Mouse (Mus musculus) ovary, postnatal 10 days (tissue): ENCODE measurements around the gene Snx14.
"Not testable (repeated sequence)": the region's sequence is repeated elsewhere in the genome, so short reads cannot be mapped to it uniquely, and the experiment has no call there.

Source experiments
- DNase-seq: peaks from one replicate; pipeline ENCODE4 v3.0.0; 2022; ENCODE audit warnings: low spot score

Gene Snx14

DNA sequence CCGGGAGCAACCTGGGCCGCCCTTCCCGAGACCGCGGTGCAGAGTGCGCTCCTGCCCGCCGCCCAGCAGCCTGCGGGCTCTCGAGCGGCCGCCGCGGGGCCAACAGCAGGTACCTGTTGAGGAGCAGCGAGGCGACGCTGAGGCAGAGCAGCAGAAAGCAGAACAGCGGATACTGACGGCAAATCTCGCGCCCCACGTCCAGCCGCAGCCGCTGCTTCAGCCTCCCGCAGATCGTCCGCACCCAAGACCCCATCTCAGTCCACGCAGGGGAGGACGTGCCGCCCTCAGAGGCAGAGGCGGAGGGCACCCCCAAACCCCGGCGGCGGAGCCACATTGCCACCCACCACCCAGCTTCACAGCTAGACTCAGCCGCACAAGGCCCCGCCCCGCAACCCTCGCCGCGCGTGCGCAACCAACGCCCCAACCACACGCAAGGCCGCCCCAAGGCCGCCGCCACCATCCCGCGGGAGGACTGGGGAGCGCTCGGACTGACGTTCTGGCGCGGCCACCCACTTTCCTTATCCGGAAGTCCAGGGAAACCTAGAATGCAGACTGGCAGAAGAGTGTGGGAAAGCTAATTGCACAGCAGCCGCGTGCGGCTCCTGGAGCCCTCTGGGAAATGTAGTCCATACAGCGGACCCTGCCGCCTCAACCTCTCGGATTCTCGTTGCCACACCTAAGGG is at the start of gene Snx14:
TSS of gene Snx14 (minus strand) at position 404 of the 683 bp plus-strand sequence.
- peak; percentile 94 for DNase-seq

DNA sequence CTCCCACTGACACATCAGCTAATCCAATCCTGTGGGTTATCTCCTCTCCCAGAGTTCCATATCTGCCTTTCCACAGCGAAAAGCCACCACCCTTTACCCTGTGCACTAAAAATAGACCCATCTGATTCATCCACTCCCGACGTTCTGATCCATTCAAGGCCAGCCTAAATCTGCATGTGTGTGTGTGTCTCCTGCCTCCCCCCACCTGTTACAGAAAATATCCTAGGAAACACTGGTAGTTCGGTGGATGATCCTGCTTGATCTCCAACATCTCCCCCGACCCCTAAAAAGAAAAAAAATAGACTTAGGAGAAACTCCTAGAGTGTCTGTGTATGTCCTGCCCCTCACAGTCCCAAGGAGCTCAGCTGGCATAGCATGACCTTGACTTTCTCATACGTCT is 45.8 kb upstream of the Snx14 start:
- no peak for DNase-seq

DNA sequence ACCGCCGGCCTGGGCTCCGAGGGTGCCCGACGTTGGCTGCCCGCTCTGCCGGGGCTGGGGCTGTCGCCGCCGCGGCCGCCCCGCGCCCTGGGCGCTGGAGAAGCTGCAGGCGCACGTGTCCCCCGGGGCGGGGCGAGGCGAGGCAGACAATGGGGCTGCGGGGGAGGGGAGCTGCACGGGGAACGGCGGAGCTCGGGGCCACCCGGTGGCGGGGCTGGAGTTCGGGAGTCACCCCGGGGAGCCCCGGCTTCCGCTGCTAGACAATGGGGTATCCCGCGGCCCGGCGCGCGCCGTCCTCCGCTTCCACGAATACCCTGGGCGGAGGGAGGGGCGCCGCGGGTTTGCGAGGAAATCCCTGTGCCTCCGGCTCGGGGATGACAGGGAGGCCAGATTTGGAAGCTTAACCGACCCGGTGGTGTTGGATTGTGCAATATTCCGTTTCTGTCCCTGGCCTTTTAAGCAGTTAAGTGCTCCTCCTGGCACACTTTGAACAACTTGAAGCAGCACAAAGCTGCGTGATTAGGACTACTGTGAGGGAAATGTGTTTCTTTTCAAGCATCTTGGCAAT is 44.2 kb upstream of the Snx14 start:
- DNase-seq, result peak; percentile 75

DNA sequence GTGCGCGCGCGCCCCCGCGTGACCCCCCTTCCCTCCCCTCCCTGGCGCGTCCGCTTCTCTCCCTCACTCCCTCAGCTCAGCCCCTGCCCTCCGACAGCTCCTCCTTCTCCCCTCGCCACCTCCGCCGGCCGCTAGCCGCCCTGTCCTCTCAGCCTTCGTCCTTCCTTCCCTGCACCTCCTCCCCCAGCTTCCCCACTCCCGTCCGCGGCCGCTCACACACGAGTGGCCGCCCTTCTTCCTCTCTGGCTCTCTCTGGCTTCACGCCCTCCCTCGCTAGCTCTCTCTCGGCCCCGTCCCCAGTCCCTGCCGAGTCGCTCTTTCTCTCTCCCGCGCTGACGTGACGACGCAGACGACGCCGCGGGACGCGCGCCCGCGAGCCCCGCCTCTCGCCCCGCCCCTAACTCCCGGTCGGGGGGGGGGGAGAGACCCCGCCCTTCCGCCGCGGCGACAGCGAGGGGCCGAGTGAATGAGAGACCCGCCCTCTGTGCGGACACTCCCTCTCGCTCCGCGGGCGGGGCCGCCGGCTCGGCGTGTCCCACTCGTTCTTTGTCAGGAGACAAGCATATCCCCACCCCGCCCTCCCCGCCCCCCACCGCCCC is 43.6 kb upstream of the Snx14 start, which contains the start of gene Syncrip:
TSS of gene Syncrip (minus strand) at position 345 of the 599 bp plus-strand sequence.
- peak; percentile 78 for DNase-seq

DNA sequence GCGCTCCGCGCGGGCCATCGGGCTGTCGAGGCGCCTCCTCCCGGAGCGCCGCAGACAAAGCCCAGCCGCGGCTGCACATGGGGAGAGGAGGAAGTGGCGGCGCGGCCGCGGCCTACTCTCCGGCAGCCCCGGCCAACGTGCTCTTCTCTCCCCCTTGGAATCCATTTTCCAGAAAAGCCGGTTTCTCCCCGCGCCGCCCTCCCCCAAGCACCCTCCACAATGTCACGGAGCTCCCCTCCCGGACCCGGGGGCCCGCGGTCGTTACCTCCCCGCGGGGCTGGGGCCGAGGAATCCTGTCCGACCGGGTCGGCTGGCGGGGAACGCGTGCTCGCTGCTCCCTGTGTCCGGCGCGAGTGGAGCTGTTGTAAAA is 43.0 kb upstream of the Snx14 start:
- peak; percentile 38 for DNase-seq

DNA sequence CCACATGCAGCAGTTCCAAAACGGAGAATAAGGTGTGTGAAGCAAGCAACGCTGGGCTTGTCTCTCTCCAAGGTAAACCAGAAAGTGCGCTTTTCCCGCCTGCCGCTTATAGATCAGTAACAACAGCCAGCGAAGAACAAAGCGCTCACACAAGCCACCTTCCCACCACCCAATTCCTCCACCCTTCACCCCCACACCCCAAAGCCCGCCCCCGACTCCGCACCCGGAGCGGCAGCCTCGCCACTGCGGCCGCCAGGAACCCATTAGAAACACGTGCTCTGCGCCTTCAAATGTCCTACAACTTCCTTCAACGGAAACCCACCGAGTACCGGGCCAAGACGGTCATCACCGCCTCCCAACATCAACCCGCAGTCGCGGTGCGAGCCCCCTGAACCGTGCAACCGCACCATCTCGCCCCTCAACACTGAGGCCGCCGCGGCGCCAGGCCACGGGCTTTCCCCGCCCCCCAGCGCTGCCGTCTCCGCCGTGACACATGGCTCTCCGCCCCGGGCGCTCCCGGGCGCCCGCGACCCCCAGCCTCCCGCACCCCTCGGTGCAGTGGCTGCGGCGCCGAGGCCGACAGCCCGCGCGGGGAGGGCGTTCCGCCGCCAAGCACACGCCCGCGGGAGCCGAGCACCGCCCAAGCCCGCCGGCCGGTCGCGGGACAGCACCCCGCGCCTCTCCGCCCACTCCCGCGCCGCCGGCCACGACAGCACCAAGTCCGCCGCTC is 42.5 kb upstream of the Snx14 start:
- DNase-seq, result peak; percentile 15

DNA sequence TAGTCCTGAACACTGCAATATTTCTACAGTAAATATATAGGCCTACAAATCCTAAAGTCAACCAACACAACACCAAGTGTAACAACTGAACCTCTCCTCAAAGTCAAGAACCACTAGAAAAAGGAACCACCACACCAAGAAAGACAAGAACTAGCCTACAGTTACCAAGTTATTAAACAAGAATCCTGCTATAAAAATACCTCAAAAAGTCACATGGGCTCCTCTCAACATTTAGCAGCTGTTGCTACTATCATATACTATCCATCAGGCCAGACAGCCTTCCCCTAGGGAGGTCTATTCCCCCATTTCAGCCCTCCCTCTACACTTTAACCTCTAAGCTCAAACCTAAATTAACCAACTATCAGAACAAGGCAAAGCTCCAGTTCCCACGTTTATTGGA is 41.4 kb upstream of the Snx14 start:
- DNase-seq, result no peak

DNA sequence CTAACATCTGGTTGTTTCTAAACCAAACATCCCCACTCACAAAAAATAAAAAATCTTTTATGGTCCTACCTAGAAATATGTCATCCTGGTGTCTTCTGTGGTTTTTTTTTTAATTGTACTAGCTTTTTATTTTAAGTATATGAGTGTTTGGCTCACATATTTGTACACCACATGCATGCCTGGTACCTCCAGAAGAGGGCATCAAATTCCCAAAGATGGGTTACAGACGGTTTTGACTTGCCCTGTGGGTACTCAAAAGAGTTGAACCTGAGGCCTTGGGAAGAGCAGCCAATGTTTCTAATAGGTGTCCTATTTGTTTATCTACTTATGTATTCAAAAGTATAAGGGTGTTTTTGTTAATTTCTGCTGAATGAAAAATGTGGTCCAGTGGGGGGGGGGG is 37.4 kb upstream of the Snx14 start:
- DNase-seq, result no peak

DNA sequence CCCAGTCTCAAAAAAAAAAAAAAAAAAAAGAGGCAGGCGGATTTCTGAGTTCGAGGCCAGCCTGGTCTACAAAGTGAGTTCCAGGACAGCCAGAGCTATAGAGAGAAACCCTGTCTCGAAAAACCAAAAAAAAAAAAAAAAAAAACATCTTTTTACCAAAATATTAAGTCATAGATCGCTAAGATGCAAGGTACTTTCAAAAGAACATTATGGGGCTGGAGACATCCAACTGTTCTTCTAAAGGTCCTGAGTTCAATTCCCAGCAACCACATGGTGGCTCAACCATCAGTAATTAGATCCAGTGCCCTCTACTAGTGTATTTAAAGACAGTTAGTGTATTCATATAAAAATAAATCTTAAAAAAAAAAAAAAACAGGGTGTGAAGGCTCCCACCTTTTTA is 22.3 kb upstream of the Snx14 start:
- DNase-seq, result not testable (repeated sequence)

DNA sequence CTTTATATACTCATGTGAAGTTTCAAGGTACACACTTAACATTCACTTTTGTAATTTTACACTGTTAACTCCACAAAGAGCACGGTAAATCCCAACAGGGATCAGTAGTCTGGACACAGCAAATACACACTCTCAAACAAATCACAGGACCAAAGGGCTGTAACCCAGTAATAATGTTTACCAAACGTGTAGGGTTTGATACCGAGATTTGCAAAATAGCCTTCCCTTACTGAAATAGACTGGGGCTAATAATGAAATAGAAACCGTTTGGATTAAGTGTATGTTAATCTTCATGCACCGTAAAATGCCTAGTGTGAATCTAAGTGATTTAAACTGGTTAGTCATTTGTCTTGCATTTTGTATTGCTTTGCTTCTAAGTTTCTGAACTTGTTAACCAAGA is 1.2 kb upstream of the Snx14 start:
- no peak for DNase-seq

DNA sequence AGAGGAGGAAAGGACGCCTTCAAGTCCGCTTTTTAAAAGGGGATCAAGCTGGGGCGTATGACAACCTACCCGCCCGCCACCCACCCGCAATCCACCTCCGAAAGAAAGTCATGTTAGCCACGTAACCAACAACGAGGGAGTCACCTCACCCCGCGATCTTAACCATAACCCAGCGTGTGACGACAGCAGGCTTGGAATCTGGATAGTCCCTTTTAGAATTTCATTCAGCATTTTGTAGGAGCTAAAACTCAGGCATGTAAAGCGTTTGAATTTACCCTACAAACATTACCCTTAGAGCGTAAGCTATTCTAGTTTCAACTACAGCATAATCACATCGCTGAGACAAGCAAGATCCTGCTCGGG is 461 bp upstream of the Snx14 start:
- DNase-seq, result no peak

DNA sequence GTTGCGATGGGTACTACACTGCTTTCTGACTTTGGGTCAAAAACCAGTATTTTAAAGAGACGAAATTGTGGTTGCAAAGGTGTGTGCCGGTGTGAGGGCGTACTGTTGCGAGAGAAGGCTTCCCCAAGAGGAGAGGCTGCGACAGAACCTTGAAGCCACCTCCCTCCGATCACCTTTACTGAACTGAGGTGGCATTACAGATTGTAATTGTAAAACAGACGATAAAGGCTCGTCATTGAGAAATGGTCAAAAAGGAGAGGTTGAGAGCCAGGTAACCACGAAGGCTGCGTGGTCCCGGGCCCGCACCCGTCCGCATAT is 562 bp downstream of the Snx14 start:
- no peak for DNase-seq

DNA sequence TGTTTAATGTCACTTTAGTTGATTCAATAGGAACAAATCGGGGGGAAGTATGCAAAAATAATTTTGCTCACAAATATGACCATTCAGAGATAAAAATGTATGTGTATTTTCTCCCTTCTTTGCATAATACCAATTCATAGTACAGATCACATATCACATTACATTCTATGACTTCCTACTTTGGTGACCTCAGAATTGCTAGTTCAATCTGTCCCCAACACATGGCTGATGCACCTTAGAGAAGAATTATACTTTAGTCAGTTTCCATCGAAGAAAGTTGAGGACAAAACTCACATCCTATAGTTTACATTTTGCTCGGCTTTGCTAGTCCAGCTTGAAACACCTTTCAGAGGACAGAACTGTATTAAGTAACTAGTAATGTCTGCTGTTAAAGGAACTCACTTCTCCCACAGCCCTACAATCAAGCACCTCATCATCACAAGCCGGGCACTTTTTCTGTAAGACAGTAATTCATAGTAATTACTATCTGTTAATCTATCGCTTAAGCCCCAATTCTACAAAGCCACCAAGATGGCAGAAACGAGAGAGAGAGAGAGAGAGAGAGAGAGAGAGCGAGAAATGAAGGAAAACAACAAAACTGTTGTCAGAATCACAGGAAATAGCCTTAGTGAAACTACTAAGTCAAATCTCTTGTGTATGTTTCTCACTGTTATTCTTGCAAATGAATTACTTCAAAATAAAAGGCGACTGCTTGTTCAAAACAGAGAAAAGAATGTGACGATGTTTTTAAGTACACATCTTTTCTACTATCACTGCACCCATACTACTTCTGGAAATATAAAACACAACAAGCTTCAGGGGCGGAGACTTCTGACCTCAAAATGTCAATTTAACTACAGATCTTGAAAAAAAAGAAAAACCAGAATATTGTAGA is 1.2 kb downstream of the Snx14 start:
- no peak for DNase-seq

DNA sequence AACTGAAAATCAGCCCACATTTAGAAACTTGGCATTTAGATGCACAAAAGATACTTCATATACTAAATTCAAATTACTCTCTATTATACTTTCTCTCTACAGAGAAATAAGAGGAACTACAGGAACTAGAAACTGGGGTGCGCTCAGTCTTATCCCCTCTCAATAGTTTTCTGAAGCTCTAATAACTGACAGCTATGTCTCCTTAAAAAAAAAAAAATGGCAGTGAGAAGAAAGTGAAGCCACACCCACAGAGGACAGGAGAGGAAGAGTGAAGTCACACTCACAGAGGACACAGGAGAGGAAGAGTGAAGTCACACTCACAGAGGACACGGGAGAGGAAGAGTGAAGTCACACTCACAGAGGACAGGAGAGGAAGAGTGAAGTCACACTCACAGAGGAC is 14.4 kb downstream of the Snx14 start:
- no peak for DNase-seq

DNA sequence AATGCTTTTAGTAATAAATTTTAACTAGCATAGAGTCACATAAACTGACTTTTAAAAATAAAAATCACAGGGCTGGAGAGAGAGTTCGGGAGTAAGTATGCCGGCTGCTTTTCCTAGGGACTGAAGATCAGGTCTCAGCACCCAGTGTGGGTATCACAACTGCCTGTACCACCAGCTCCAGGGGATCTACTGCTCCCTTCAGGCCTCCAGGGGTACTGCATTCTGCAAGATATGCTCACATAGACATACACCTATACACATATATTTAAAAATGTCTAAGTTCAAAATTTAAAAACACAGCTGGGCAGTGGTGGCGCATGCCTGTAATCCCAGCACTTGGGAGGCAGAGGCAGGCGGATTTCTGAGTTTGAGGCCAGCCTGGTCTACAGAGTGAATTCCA is 16.3 kb downstream of the Snx14 start:
- no peak for DNase-seq

DNA sequence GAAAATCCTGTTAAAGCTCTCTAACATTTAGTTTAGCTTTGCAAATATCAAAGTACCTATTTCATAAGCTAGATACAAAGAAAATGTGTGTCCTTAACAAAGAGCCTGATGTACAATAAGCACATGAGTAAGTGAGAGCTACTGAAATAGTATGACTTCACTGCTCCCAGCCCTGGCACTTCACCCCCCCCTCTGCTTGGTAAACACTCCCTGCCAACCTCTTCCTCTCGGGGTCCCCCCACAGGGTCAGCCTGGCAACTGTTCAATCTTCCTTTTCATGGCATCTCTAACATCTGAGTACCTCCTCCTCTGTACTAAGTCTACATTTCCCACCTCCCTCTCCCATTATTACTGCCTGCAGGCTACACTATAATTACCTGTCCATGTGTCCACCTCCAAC is 22.0 kb downstream of the Snx14 start:
- no peak for DNase-seq

DNA sequence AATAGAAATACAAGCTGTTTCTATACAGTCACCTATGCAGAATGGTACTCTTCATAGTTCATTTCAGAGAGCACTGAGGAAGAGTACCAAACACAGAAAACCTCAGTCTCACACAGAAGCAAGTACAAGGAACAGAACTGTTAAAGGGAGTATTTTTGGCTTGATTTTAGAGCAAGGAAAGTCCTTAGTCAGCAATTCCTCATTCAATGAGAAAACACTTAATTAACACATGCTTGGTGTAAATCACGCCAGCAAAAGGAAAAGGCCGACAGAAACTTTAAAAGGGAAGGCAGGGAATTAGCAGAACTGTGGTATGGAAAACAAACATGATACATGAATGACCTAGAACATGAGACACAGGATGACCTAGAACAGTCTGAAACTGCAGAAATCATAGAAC is 28.8 kb downstream of the Snx14 start:
- no peak for DNase-seq

DNA sequence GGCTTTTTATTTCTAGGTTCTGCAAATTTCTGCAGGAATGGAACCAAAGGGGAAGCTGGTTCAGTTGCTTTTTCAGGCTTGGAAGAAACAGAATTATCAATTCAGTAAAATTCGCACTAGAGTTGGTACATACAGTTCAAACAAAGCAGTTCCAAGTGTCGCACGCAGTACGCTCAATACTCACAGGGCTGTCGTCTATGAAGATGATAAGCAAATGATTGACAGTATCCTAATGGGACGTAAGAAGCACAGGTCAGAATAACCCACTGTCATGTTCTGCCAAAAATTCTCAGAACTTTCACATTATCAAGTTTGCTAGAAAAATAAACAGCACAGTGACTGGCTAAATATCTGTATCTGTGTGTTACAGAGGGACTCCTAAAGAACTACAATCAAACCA is 34.2 kb downstream of the Snx14 start:
- DNase-seq, result no peak

DNA sequence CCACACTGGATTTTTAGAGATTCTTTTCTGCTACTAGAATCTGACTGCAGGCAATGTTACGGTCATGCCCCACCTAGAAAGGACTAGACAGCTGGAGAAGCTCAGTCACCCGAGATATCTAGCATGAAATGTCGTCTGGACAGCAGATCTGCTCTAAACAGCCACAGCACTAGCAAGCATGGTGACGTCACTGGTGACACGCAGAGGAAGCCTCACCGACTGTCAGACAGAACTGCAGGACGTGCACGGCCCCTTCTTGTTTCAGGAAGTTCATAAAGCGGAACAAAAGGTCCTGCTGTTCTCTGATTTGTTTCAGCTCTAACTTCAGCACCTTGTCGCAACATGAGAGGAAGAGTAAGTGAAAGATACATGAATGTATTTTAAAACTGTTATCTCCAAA is 34.7 kb downstream of the Snx14 start:
- DNase-seq, result no peak

DNA sequence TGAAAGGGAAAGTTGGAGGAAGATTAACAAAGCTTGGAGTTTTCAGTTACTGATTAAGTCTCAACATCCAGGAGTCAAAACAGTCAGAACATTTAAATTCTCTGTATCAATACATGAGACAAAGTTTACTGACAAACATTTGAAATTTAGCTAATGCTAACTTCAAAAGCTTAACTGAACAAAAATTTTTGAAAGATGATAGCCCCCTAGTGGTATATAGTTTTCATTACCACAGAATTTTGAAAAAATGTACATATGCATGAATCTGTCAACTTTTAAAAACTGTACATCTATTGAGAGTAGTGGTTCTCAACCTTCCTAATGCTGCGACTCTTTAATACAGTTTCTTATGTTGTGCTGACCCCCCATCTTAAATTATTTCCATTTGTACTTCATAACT is 40.3 kb downstream of the Snx14 start:
- no peak for DNase-seq

DNA sequence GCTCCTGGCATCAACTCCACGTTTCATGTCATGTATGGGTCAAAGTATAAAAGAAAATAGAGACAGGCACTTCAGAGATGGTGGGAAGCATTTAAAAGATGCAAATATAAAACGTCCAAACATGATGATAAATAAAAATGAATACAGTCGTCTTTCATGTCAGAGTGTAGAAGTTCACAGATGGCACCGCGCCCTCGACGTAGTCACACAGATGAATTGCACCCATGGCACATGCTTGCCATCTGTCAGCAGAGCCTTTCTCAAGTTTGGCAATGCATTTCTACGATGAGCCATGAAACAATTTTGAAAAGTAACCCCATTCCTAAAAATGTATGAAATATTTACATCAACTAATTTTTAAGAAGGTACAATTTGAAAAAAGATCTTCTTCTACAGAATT is 43.9 kb downstream of the Snx14 start:
- no peak for DNase-seq

DNA sequence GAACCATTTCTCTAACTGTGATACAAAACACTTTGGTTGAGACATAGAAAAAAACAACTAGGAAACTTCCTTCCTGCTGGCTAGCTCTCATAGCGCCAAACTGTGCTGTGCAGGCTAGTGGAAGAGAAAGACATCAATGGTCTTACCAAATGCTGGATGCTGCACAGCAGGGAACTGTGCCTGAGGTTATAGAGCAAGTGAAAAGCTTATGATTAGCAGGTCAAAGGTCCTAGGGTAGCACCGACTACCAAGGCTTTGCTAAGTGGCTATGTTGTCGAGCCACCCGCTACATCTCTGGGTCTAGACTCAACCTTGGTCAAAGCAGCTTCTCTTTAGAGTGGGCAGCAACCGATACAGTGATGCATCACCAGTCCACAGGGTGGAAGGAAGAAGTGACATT is 49.9 kb downstream of the Snx14 start:
- no peak for DNase-seq
